Mouse (Mus musculus) heart, adult 2 months (tissue): ENCODE measurements around the gene Tufm.

ENCODE experiments used
- CTCF ChIP-seq: fragments of 200-600 bp; IDR thresholded peaks from 2 replicates; pipeline ENCODE4 v1.8.1; 2022; ENCODE audit warnings: antibody characterized with exemption, mild to moderate bottlenecking, moderate library complexity
- EP300 ChIP-seq: fragments of 200-500 bp; IDR thresholded peaks from 2 replicates; pipeline ENCODE4 v1.6.1; 2011; ENCODE audit warnings: low read depth, low read length, control low read depth; ENCODE audit not compliant: insufficient read depth
- POLR2A ChIP-seq: fragments of 200-500 bp; IDR thresholded peaks from 2 replicates; pipeline ENCODE4 v1.6.1; 2011; ENCODE audit warnings: mild to moderate bottlenecking, low read depth, low read length, control low read depth; ENCODE audit not compliant: insufficient read depth

- TF ChIP-seq POLR2A (no peak), CTCF (no peak), EP300 (no peak)
Observed at GRCm38 (mm10) chr7:126518261-126518941, 31.2 kb downstream of the Tufm start.
